Mouse (Mus musculus) liver, adult (tissue): ENCODE results near the gene Ocm.

ENCODE experiments used
- GATA4 ChIP-seq: IDR thresholded peaks from 2 replicates; pipeline ENCODE4 v1.6.1; 2014; ENCODE audit warnings: mild to moderate bottlenecking, low read length; ENCODE audit not compliant: insufficient replicate concordance

The Ocm gene

DNA sequence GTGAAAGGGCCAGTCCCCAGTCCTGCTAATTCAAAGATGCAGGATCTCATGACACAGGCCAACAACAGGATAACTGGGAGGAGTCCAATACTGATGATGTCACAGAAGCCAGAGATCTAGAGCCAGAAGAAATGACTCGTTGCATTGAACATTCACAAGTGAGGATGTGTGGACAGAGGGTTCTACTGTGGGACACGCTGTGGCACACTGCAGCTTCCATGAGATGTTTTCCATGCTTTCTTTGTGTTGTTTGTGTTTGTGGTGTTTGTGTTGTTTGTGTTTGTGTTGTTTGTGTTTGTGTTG is 50.9 kb downstream of the Ocm start:
- no peak for TF ChIP-seq GATA4

DNA sequence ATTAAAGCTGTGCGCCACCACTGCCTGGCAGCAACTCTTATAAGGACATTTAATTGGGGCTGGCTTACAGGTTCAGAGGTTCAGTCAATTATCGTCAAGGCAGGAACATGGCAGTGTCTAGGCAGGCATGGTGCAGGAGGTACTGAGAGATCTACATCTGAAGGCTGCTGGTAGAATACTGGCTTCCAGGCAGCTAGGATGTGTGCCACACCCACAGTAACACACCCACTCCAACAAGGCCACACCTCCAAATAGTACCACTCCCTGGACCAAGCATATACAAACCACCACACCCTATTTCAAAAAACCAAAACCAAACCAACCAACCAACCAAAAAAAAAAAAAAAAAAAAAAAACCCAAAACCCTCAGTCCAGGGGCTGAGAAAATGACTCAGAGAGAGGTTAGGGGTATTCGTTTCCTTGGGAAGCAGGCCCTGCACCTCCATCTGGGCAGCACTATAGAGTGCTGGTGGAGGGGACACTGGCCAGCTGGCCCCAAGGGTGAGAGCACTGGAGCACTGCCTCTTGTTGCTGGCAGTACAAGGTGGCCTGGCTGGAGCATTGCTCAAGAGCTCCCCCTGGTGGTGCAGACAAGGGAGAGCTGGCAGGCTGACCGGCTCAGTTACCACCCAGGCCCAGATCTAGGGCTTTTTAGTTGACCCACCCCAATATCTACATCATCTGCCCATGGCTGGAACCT is 51.4 kb downstream of the Ocm start:
- no peak for TF ChIP-seq GATA4

- TF ChIP-seq GATA4 = no peak
Measured at GRCm38 (mm10) chr5:143972628-143973027, 53.8 kb downstream of the Ocm start.
